Mouse (Mus musculus) lung, adult 2 months (tissue): Measurements from ENCODE around the gene Tmprss7. TPM values are rescaled to one million over a fixed set of nuclear protein-coding genes. Genes with fewer than 3 reads are reported as not detected.

ENCODE experiments used
- DNase-seq: peaks from one replicate; pipeline ENCODE4 v3.0.0; 2022
- H3K4me1 ChIP-seq: fragments of 200-500 bp; 2 replicates; pipeline ENCODE4 v1.6.1; 2011; ENCODE audit warnings: low read length; ENCODE audit not compliant: control insufficient read depth, insufficient read depth
- H3K4me3 ChIP-seq: fragments of 200-500 bp; replicated peaks from 2 replicates; pipeline ENCODE3; 2011; ENCODE audit warnings: low read depth, mild to moderate bottlenecking, control low read depth, low read length; ENCODE audit errors: extremely low read depth
- CTCF ChIP-seq: fragments of 200-500 bp; IDR thresholded peaks from 2 replicates; pipeline ENCODE4 v1.5.1; 2011; ENCODE audit warnings: mild to moderate bottlenecking, low read length, control low read depth; ENCODE audit not compliant: insufficient read depth
- POLR2A ChIP-seq: fragments of 200-500 bp; IDR thresholded peaks from 2 replicates; pipeline ENCODE4 v1.6.1; 2011; ENCODE audit warnings: low read depth, mild to moderate bottlenecking, control low read depth, low read length, borderline replicate concordance; ENCODE audit errors: extremely low read depth
- WGBS: fragments of 180-500 bp; shearing (Covaris S2); methylation state at CpG from one replicate; pipeline ENCODE4 v1.1.7; 2018; 5-methylcytosine and 5-hydroxymethylcytosine counted together
- polyA plus RNA-seq: library from polyadenylated mRNA; depleted of rRNA; stranded (reverse); fragments of >200 nt; gene quantifications from 2 replicates; pipeline ENCODE4 v1.2.3, GENCODE M21; 2012; rRNA removed

Tmprss7 gene
- polyA plus RNA-seq = 0.06 TPM in 1 of 2 replicates, not detected in the other

GRCm38 (mm10) chr16:45693558-45693957, at the start of gene Tmprss7:
Gene Tmprss7 (minus strand): TSS chr16:45693658.
- no peaks in the 10 kb centered on the region for H3K4me1 ChIP-seq
- no peak for DNase-seq
- TF ChIP-seq POLR2A (no peak), CTCF (no peak)
- H3K4me3 ChIP-seq = no peak within 1 kb of the TSS
- WGBS = 66% methylated on average over 10 of the region's 10 CpGs

- TF ChIP-seq CTCF (no peak), POLR2A (peak; percentile 74)
- peak within 1 kb of the TSS; percentile 74 for H3K4me3 ChIP-seq
- WGBS = 1% methylated on average over 51 of the region's 51 CpGs
- DNase-seq = peak; percentile 90
- peaks cover 2% of the 10 kb centered on the region for H3K4me1 ChIP-seq
Observed at GRCm38 (mm10) chr16:45742615-45743476, 49.4 kb upstream of the Tmprss7 start, which contains the start of gene Abhd10. Gene Abhd10 (minus strand): TSS chr16:45742955.

- DNase-seq = no peak
- WGBS = 64% methylated on average over 8 of the region's 8 CpGs
- Histone ChIP-seq H3K4me3 (no peak overlapping the region), H3K4me1 (peaks cover 5% of the 10 kb centered on the region)
- TF ChIP-seq CTCF (no peak), POLR2A (no peak)
Observed at GRCm38 (mm10) chr16:45737880-45738279, 44.4 kb upstream of the Tmprss7 start.

GRCm38 (mm10) chr16:45736724-45737123, 43.3 kb upstream of the Tmprss7 start:
- Histone ChIP-seq H3K4me1 (peaks cover 5% of the 10 kb centered on the region), H3K4me3 (no peak overlapping the region)
- no peak for TF ChIP-seq CTCF
- TF ChIP-seq POLR2A = no peak
- no peak for DNase-seq
- WGBS = 79% methylated on average over 3 of the region's 3 CpGs

- no peak for DNase-seq
- 83% methylated on average over 5 of the region's 5 CpGs for WGBS
- TF ChIP-seq POLR2A (no peak), CTCF (no peak)
- Histone ChIP-seq H3K4me3 (no peak overlapping the region), H3K4me1 (no peaks in the 10 kb centered on the region; the same call in 1 of the 2 replicates)
Observed at GRCm38 (mm10) chr16:45729163-45729562, 35.7 kb upstream of the Tmprss7 start.

- WGBS = 6% methylated on average over 10 of the region's 10 CpGs
- TF ChIP-seq CTCF (no peak), POLR2A (no peak)
- no peak for DNase-seq
- H3K4me1 ChIP-seq = no peaks in the 10 kb centered on the region; the same call in 1 of the 2 replicates
- H3K4me3 ChIP-seq = no peak overlapping the region
Observed at GRCm38 (mm10) chr16:45724742-45725102, 31.3 kb upstream of the Tmprss7 start.

GRCm38 (mm10) chr16:45724061-45724741, 30.7 kb upstream of the Tmprss7 start, which contains the start of gene Tagln3:
Gene Tagln3 (minus strand): TSS chr16:45724608.
- Histone ChIP-seq H3K4me1 (no peaks in the 10 kb centered on the region; the same call in 1 of the 2 replicates), H3K4me3 (no peak within 1 kb of the TSS)
- DNase-seq = no peak
- WGBS = 4% methylated on average over 30 of the region's 30 CpGs
- no peak for TF ChIP-seq CTCF
- TF ChIP-seq POLR2A = no peak

- Histone ChIP-seq H3K4me3 (no peak overlapping the region), H3K4me1 (no peaks in the 10 kb centered on the region)
- no peak for DNase-seq
- 77% methylated on average over 6 of the region's 6 CpGs for WGBS
- no peak for TF ChIP-seq POLR2A
Observed at GRCm38 (mm10) chr16:45723172-45723901, 29.9 kb upstream of the Tmprss7 start.

GRCm38 (mm10) chr16:45722460-45722951, 29.0 kb upstream of the Tmprss7 start:
- 82% methylated on average over 3 of the region's 3 CpGs for WGBS
- Histone ChIP-seq H3K4me3 (no peak overlapping the region), H3K4me1 (no peaks in the 10 kb centered on the region)
- DNase-seq = no peak
- TF ChIP-seq POLR2A (no peak), CTCF (no peak)
